In genomic region chr2:109776374-109776773, GRCm38 (mm10) we compare ENCODE assay signal across 24 mouse cellular contexts.
DNase-seq lines count a peak whose midpoint lies in the region; ATAC-seq and TF ChIP-seq lines count a peak whose summit lies in the region.
"Had no signal": no experiment of that assay in that cellular context is flagged by ENCODE, and none has a peak within 500 bp of the region (broad histone marks: within the 10 kb centered on the region; RNA-seq: fewer than 3 reads in every experiment).

No protein-coding gene starts in this region.

- WGBS in kidney, embryonic 16.5 days: 34% methylated on average over 6 of the region's 6 CpGs
- 25% methylated on average over 6 of the region's 6 CpGs for WGBS in midbrain, postnatal 0 days

- intact Hi-C loops in heart, postnatal 10 days (cut with DNase I): no loop called here

- no peak for TF ChIP-seq CTCF in midbrain, postnatal 0 days (IDR thresholded peaks at IDR 0.05)

- no peaks in the 10 kb centered on the region for H3K27me3 ChIP-seq in kidney, embryonic 16.5 days (ENCODE audit: insufficient read depth, low read length)
- H3K27me3 ChIP-seq in midbrain, postnatal 0 days (ENCODE audit: insufficient read depth, low read length): no peaks in the 10 kb centered on the region
- H3K27me3 ChIP-seq: embryonic facial prominence, embryonic 13.5 days; embryonic facial prominence, embryonic 15.5 days; forebrain, embryonic 12.5 days had no signal

- H3K4me1 ChIP-seq in kidney, embryonic 16.5 days (ENCODE audit: insufficient read depth, low read length): no peaks in the 10 kb centered on the region
- H3K4me1 ChIP-seq in midbrain, postnatal 0 days (ENCODE audit: insufficient read depth, low read length): no peaks in the 10 kb centered on the region
- H3K4me1 ChIP-seq: embryonic facial prominence, embryonic 13.5 days; embryonic facial prominence, embryonic 15.5 days; forebrain, embryonic 10.5 days; forebrain, embryonic 12.5 days had no signal

- peak; percentile 54; the same call in 1 of the 2 replicates for ATAC-seq in kidney, embryonic 16.5 days (ENCODE audit: low FRiP score, low TSS enrichment)
- no peak for ATAC-seq in midbrain, postnatal 0 days (ENCODE audit: low FRiP score)
- ATAC-seq: forebrain, embryonic 14.5 days; forebrain, embryonic 16.5 days had no signal

- H3K9me3 ChIP-seq in kidney, embryonic 16.5 days (ENCODE audit: low read length): no peaks in the 10 kb centered on the region
- H3K9me3 ChIP-seq in midbrain, postnatal 0 days (ENCODE audit: low read length): no peaks in the 10 kb centered on the region
- H3K9me3 ChIP-seq: embryonic facial prominence, embryonic 13.5 days; embryonic facial prominence, embryonic 15.5 days; forebrain, embryonic 10.5 days; forebrain, embryonic 12.5 days had no signal

- H3K9ac ChIP-seq in kidney, embryonic 16.5 days (replicated peaks; ENCODE audit: low read length): no peak overlapping the region
- H3K9ac ChIP-seq in midbrain, postnatal 0 days (replicated peaks; ENCODE audit: low read length, poor library complexity, severe bottlenecking): no peak overlapping the region
- H3K9ac ChIP-seq: embryonic facial prominence, embryonic 13.5 days; embryonic facial prominence, embryonic 15.5 days; forebrain, embryonic 12.5 days had no signal

- H3K36me3 ChIP-seq in kidney, embryonic 16.5 days (ENCODE audit: insufficient read depth, low read length): no peaks in the 10 kb centered on the region
- no peaks in the 10 kb centered on the region for H3K36me3 ChIP-seq in midbrain, postnatal 0 days (ENCODE audit: insufficient read depth, low read length)
- H3K36me3 ChIP-seq: embryonic facial prominence, embryonic 13.5 days; embryonic facial prominence, embryonic 15.5 days; forebrain, embryonic 10.5 days; forebrain, embryonic 12.5 days had no signal

- no peak overlapping the region for H3K27ac ChIP-seq in kidney, embryonic 16.5 days (ENCODE audit: low read length)
- no peak overlapping the region for H3K27ac ChIP-seq in midbrain, postnatal 0 days (ENCODE audit: low read depth, low read length)
- H3K27ac ChIP-seq: embryonic facial prominence, embryonic 13.5 days; embryonic facial prominence, embryonic 15.5 days; forebrain, embryonic 10.5 days; forebrain, embryonic 12.5 days had no signal

- H3K4me3 ChIP-seq in kidney, embryonic 16.5 days (ENCODE audit: low read length): no peak overlapping the region
- H3K4me3 ChIP-seq in midbrain, postnatal 0 days (ENCODE audit: low read depth, low read length): no peak overlapping the region
- H3K4me3 ChIP-seq: embryonic facial prominence, embryonic 13.5 days; embryonic facial prominence, embryonic 15.5 days; erythroblast, embryonic 14.5 days; forebrain, embryonic 10.5 days; forebrain, embryonic 12.5 days had no signal

- no peak overlapping the region for H3K4me2 ChIP-seq in kidney, embryonic 16.5 days (replicated peaks; ENCODE audit: low read depth, low read length)
- no peak overlapping the region for H3K4me2 ChIP-seq in midbrain, postnatal 0 days (ENCODE audit: low read depth, low read length, poor library complexity, severe bottlenecking)
- H3K4me2 ChIP-seq: embryonic facial prominence, embryonic 13.5 days; embryonic facial prominence, embryonic 15.5 days; forebrain, embryonic 12.5 days had no signal

- DNase-seq in embryo, embryonic 10.5 days (ENCODE audit: low spot score): peak; percentile 1
- DNase-seq in embryo, embryonic 11 days: no peak
- DNase-seq in kidney, postnatal 14 days: no peak
- DNase-seq in retina, adult 2 months (ENCODE audit: low read depth, low spot score): peak; percentile 6
- peak; percentile 14 for DNase-seq in retina, embryonic 14.5 days (ENCODE audit: low spot score)
- no peak for DNase-seq in heart, postnatal 10 days
- DNase-seq in midbrain, postnatal 0 days (ENCODE audit: low spot score): no peak
- DNase-seq: adrenal gland, adult 2 months; adrenal gland, postnatal 10 days; adrenal gland, postnatal 25 days; cerebellum, adult 11 months; cerebellum, adult 18-20 months; cerebellum, adult 8-10 months; cerebellum, adult 9-11 months; cerebellum, postnatal 14 days; cerebellum, postnatal 36 days had no signal

Comparison
In these comparisons a context has a peak if more than half of its experiments do, and no peak if none do; other contexts are left out.
1. DNase-seq: peak in embryo, embryonic 10.5 days (single experiment), retina, adult 2 months (single experiment) and retina, embryonic 14.5 days (single experiment); none in embryo, embryonic 11 days (single experiment), kidney, postnatal 14 days (single experiment), heart, postnatal 10 days (0 of 2) and midbrain, postnatal 0 days (single experiment).